Mouse (Mus musculus) limb, embryonic 15.5 days (tissue): Measurements from ENCODE around the gene Panx3. TPM values are rescaled to one million over a fixed set of nuclear protein-coding genes. Genes with fewer than 3 reads are reported as not detected.

Experiments
- ATAC-seq: fragments of 200-750 bp; cut with Nextera tagmentation; 2 replicates; pipeline ENCODE4 v1.8.0; 2017; ENCODE audit warnings: low read depth, moderate TSS enrichment; ENCODE audit not compliant: insufficient number of reproducible peaks, low FRiP score, low TSS enrichment
- H3K27ac ChIP-seq: fragments of 300-500 bp; sonication (generic); 2 replicates; pipeline ENCODE4 v1.5.1; 2015; ENCODE audit warnings: moderate library complexity, mild to moderate bottlenecking, inconsistent platforms
- H3K27me3 ChIP-seq: fragments of 300-500 bp; sonication (generic); 2 replicates; pipeline ENCODE4 v1.6.1; 2015; ENCODE audit warnings: inconsistent platforms
- H3K36me3 ChIP-seq: fragments of 300-500 bp; sonication (generic); 2 replicates; pipeline ENCODE4 v1.6.1; 2015; ENCODE audit warnings: inconsistent platforms
- H3K4me1 ChIP-seq: fragments of 300-500 bp; sonication (generic); 2 replicates; pipeline ENCODE4 v1.6.1; 2015; ENCODE audit warnings: inconsistent platforms
- H3K4me2 ChIP-seq: fragments of 300-500 bp; sonication (generic); 2 replicates; pipeline ENCODE4 v1.6.1; 2015; ENCODE audit warnings: mild to moderate bottlenecking, inconsistent platforms
- H3K4me3 ChIP-seq: fragments of 300-500 bp; sonication (generic); 2 replicates; pipeline ENCODE4 v1.5.1; 2015; ENCODE audit warnings: mild to moderate bottlenecking, inconsistent platforms
- H3K9ac ChIP-seq: fragments of 300-500 bp; sonication (generic); 2 replicates; pipeline ENCODE4 v1.6.1; 2015; ENCODE audit warnings: inconsistent platforms
- H3K9me3 ChIP-seq: fragments of 300-500 bp; sonication (generic); 2 replicates; pipeline ENCODE4 v1.6.1; 2016; ENCODE audit warnings: inconsistent platforms
- WGBS: fragments of 180-500 bp; shearing (Covaris S2); methylation state at CpG from one replicate; pipeline ENCODE4 v1.1.7; 2015; 5-methylcytosine and 5-hydroxymethylcytosine counted together
- polyA plus RNA-seq: library from polyadenylated mRNA; unstranded; fragments of >200 nt; fragmentation: Nextera tagmentation; extraction: Ambion mirVana; gene quantifications from 2 replicates; pipeline ENCODE4 v1.2.1, GENCODE M21; 2015

Gene Panx3
- polyA plus RNA-seq, result 25.4 and 26.3 TPM in 2 replicates

DNA sequence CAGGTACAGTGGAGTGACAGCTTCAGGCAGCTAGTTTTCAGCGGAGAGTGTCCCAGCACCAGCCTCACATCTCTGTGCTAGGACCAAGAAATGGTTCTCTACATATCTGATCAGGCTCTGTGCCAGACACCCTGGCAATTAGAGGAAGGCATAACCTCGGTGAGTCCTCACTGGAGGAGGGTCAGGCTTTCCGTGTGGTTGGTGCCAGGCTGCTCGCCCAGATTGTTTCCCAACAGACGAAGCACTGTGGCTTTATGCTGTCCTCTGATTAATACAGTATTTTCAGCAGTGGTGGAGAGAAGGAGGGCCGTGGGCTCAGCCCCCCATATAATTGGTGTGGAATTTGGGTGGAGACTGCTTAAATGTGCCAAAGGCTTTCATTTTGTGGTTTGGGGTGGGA lies at the start of gene Panx3:
TSS of gene Panx3 (minus strand) at position 121 of the 400 bp plus-strand sequence.
- no peak within 1 kb of the TSS for H3K9ac ChIP-seq
- H3K36me3 ChIP-seq, result no peaks in the 10 kb centered on the region
- H3K9me3 ChIP-seq, result no peaks in the 10 kb centered on the region
- no peak within 1 kb of the TSS for H3K4me2 ChIP-seq
- peak within 1 kb of the TSS; percentile 57 for H3K27ac ChIP-seq
- peak; percentile 81 for ATAC-seq
- H3K4me1 ChIP-seq, result peaks cover 7% of the 10 kb centered on the region
- no peaks in the 10 kb centered on the region for H3K27me3 ChIP-seq
- WGBS, result 47% methylated on average over 6 of the region's 6 CpGs
- peak within 1 kb of the TSS; percentile 16; the same call in 1 of the 2 replicates for H3K4me3 ChIP-seq

DNA sequence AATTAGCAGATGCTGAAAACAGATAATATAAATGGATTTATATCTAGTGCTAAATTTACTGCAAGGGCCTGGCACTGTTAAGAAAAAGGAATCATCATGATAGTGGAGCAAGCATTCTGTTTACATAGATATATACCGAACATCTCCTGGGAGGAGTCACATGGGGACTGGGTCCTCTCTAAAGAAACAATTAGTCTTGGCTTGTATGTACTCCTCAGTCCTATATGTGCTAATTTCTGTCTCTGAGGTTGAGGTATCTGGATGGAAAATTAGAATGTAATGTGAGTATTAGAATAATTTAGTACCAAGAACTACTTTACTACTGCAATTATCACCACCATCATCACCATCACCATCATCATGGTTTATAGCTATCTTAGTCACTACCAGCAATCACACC lies 47.1 kb upstream of the Panx3 start, which contains the start of gene Olfr160:
TSS of gene Olfr160 (minus strand) at position 101 of the 400 bp plus-strand sequence.
- no peak for ATAC-seq
- no peaks in the 10 kb centered on the region for H3K4me1 ChIP-seq

DNA sequence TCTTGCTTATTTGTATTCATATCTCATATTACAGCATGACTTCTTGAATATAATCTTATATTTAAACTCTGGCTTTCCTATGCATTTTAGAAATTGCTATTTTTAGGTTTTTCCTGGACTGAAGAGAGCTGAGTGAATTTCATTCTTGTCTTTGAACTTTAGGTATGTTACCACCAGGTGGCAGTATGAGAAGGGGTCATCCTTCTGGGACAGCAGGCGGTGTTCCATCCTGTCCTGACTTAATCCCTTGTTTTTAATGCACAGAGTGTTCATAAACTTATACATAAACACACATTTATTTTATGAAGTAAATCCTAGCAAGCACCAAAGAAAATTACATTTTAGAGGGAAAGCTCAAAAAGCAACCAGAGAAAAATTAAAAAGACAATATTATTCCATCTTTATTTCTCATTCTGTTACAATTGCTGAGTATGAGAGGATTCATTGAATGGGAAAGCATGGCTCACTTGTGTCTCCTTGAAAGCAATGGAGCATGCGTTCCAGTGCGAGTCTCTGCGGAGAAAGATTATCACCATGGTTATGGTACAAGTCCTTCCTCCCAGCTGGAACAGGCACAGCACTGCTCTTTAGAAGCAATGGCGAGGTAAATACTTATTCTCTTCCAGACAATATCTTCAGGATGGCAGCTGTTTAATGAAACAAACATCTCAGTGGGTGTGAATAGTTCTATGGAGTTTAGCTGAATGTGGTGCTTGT lies 21.1 kb upstream of the Panx3 start:
- no peaks in the 10 kb centered on the region for H3K4me1 ChIP-seq
- H3K4me3 ChIP-seq, result no peak overlapping the region
- no peak overlapping the region for H3K9ac ChIP-seq
- H3K27me3 ChIP-seq, result no peaks in the 10 kb centered on the region
- WGBS, result 64% methylated on average over 5 of the region's 5 CpGs
- no peaks in the 10 kb centered on the region for H3K36me3 ChIP-seq
- no peak for ATAC-seq
- no peak overlapping the region for H3K4me2 ChIP-seq
- H3K27ac ChIP-seq, result no peak overlapping the region
- no peaks in the 10 kb centered on the region for H3K9me3 ChIP-seq

More for the DNA sequence above, 47.1 kb upstream of the Panx3 start, which contains the start of gene Olfr160:
- H3K36me3 ChIP-seq, result no peaks in the 10 kb centered on the region
- no peaks in the 10 kb centered on the region for H3K9me3 ChIP-seq
- 73% methylated on average over 1 of the region's 1 CpGs for WGBS
- no peak within 1 kb of the TSS for H3K27ac ChIP-seq
- no peak within 1 kb of the TSS for H3K4me2 ChIP-seq
- H3K4me3 ChIP-seq, result no peak within 1 kb of the TSS
- no peaks in the 10 kb centered on the region for H3K27me3 ChIP-seq
- H3K9ac ChIP-seq, result no peak within 1 kb of the TSS

DNA sequence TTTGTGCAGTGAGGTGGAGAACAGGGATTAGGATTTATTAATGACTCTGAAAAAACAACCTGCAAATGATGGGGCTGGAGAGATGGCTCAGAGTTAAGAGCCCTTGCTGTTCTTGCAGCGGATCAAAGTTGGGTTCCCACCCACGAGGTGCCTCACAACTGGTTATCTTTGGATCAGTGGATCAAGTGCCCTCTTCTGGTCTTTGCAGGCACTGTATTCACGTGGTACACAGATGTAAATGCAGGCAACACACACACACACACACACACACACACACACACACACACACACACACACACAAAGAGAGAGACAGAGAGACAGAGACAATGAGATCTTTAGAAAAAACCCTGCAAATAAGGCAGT lies 18.9 kb upstream of the Panx3 start:
- WGBS, result 38% methylated on average over 3 of the region's 3 CpGs
- ATAC-seq, result no peak

DNA sequence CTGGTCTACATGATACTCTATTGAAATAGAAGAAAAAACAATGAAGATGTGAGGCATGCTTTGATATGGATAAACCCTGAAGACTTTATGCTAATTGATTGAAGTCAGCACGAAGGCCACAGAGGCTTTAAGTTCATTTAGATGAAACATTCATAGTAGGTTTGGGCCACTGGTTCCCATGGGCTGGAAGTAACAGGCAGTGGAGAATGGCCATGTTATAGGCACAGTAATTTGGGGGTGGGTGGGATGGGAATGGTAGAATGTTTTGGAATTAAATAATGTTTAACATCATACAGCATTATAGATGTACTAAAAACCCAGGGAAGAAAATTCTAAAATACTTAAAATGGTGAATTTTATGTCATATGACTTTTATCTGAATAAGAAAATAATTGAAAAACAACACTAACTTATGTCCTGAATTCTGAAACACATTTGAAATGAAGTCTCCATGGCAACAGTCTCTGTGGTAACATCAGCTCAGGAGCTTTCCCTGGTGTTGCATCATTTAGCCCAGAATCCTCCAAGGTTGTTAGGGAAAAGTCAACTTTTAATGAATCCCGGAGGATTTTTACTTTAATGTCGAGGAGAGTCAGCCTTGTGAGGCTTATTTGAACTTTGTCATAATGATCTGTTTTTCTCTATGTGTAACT lies 18.4 kb upstream of the Panx3 start:
- 73% methylated on average over 3 of the region's 3 CpGs for WGBS
- Histone ChIP-seq H3K4me1 (no peaks in the 10 kb centered on the region), H3K4me2 (no peak overlapping the region), H3K36me3 (no peaks in the 10 kb centered on the region), H3K27me3 (no peaks in the 10 kb centered on the region), H3K9me3 (no peaks in the 10 kb centered on the region), H3K4me3 (no peak overlapping the region), H3K27ac (no peak overlapping the region), H3K9ac (no peak overlapping the region)
- ATAC-seq, result no peak

More for the DNA sequence above, 18.9 kb upstream of the Panx3 start:
- no peak overlapping the region for H3K9ac ChIP-seq
- no peak overlapping the region for H3K4me3 ChIP-seq
- H3K27ac ChIP-seq, result no peak overlapping the region
- no peak overlapping the region for H3K4me2 ChIP-seq
- no peaks in the 10 kb centered on the region for H3K27me3 ChIP-seq
- no peaks in the 10 kb centered on the region for H3K36me3 ChIP-seq
- no peaks in the 10 kb centered on the region for H3K4me1 ChIP-seq
- H3K9me3 ChIP-seq, result no peaks in the 10 kb centered on the region

DNA sequence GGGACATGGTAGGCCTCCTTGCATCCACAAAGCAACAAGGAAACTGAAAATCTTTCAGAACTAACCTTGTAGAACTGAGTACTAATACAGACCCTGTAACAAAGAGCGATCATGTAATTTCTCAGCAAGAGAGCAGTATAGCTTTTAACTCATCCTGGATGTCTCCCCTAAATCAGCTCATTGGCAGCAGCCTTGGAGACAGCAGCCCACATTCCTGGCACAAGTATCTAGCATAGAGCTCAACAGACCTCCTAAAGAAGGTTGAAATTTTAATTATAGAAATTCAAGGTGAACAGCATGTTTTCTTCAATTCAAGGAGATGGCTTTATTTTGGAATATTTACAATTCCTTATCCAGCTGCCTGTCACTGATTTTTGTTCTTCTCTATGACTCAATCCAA lies 12.1 kb upstream of the Panx3 start:
- Histone ChIP-seq H3K4me3 (no peak overlapping the region), H3K9me3 (no peaks in the 10 kb centered on the region), H3K27ac (no peak overlapping the region), H3K27me3 (no peaks in the 10 kb centered on the region), H3K4me1 (no peaks in the 10 kb centered on the region), H3K9ac (no peak overlapping the region), H3K4me2 (no peak overlapping the region), H3K36me3 (no peaks in the 10 kb centered on the region)
- WGBS, result 100% methylated on average over 1 of the region's 1 CpGs
- ATAC-seq, result no peak

DNA sequence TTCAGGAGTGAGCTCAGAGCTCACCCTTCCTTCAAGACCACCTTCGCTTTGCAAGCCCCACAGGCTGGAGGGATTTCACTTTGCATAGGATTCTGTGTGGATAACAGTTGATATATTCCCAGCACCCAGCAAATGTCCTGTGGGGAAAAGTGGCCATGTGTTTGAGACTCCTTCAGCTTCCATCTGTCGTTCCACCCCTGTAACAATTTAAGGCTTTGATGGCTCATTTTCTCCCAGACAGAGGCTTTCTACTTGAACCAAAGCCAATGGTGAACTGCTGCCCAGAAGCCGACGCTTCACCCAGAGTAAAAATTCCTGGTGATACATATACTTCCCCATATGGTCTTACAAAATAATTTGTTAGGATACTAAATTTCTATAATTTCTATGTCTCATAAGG lies 6.3 kb upstream of the Panx3 start:
- no peaks in the 10 kb centered on the region for H3K4me1 ChIP-seq
- no peak for ATAC-seq
- H3K27me3 ChIP-seq, result no peaks in the 10 kb centered on the region
- WGBS, result 65% methylated on average over 4 of the region's 4 CpGs
- H3K4me3 ChIP-seq, result no peak overlapping the region
- H3K36me3 ChIP-seq, result no peaks in the 10 kb centered on the region
- no peak overlapping the region for H3K27ac ChIP-seq
- no peaks in the 10 kb centered on the region for H3K9me3 ChIP-seq
- H3K4me2 ChIP-seq, result no peak overlapping the region
- H3K9ac ChIP-seq, result no peak overlapping the region

DNA sequence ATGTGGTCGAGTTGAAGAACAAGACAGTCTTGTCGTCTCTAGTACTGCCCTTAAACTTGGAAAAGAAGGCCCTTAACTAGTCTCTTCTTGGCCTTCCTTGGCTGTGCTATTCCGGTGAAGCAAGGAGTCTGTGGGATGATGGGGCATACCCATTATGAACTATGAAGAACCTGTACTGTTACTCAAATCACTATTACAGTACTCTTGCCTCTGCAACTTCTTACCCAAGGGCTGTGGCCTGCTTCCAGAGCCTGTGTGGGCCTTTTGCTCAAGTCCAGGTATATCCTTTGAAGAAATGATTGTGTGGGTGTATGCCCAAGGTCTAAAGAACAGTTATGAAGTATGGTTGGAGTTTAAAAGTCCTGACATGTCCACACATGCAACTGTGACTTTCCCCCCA lies 1.2 kb upstream of the Panx3 start:
- no peak overlapping the region for H3K4me3 ChIP-seq
- H3K4me1 ChIP-seq, result peaks cover 7% of the 10 kb centered on the region
- H3K36me3 ChIP-seq, result no peaks in the 10 kb centered on the region
- no peak overlapping the region for H3K9ac ChIP-seq
- no peak overlapping the region for H3K4me2 ChIP-seq
- H3K27ac ChIP-seq, result no peak overlapping the region
- no peaks in the 10 kb centered on the region for H3K27me3 ChIP-seq
- no peaks in the 10 kb centered on the region for H3K9me3 ChIP-seq
- 83% methylated on average over 3 of the region's 3 CpGs for WGBS
- ATAC-seq, result no peak

DNA sequence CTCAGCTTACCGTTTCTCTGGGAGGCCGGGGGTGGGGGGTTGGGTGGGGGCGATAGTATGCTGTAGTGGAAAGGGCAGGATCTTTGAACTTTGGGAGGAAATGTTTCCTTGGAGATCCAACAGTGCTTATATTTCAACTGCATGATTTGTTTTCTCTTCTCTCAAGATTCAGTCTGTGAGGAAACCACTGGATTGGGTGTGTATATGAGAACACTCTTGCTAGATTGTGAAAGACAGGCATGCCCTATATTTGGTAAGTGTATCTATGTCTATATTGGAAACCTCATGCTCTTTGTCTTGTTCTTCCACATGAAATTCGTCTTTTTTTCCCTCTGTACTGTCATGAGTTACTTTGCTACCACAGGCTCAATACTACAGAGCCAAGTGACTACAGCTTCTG lies 643 bp upstream of the Panx3 start:
- 69% methylated on average over 4 of the region's 4 CpGs for WGBS
- H3K27me3 ChIP-seq, result no peaks in the 10 kb centered on the region
- H3K4me1 ChIP-seq, result peaks cover 7% of the 10 kb centered on the region
- ATAC-seq, result no peak
- no peaks in the 10 kb centered on the region for H3K36me3 ChIP-seq
- no peak overlapping the region for H3K9ac ChIP-seq
- no peak overlapping the region for H3K4me2 ChIP-seq
- no peaks in the 10 kb centered on the region for H3K9me3 ChIP-seq
- peak overlapping the region; percentile 47 for H3K27ac ChIP-seq
- no peak overlapping the region for H3K4me3 ChIP-seq

DNA sequence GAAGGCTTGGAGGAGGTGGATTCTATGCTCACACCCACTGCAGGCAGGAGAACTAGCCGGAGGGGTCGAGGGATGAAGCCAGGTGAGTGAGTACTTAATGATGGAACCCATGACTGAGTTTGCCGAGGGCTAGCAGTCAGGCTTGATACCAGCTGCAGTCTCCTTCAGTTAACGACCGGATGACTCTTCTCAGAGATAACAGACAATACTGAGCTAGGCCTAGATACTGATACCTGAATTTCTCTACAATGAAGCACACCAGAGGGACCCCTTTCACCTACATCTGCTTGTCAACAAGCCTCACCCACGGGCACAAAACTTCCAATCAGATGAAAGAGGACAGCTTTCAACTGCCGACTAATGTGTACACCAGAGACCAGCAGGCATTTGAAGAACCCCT lies 3.0 kb downstream of the Panx3 start:
- Histone ChIP-seq H3K36me3 (no peaks in the 10 kb centered on the region), H3K27me3 (no peaks in the 10 kb centered on the region), H3K4me3 (no peak overlapping the region), H3K4me1 (peaks cover 7% of the 10 kb centered on the region), H3K27ac (no peak overlapping the region), H3K9ac (no peak overlapping the region), H3K4me2 (no peak overlapping the region), H3K9me3 (no peaks in the 10 kb centered on the region)
- 75% methylated on average over 7 of the region's 7 CpGs for WGBS
- ATAC-seq, result no peak

DNA sequence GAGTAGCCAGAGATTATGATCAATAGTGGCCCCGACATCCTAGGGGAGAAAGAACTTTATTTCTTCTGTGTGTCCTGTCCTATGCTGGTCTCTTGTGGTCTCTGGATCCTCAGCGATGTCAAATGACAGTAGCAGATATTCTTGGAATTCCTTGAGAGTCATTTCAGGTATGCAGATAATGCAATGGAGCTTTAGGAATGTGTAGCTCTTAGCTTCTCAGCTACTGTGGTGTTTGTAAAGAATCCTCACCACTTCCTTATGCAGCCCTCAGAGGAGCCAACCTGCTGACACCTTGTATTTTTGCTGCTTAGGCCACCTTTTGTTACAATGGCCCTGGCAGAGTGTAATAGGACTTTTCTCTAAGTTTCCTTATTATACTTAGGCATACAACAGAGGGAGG lies 4.4 kb downstream of the Panx3 start:
- H3K4me2 ChIP-seq, result no peak overlapping the region
- H3K27ac ChIP-seq, result no peak overlapping the region
- no peak for ATAC-seq
- 69% methylated on average over 2 of the region's 2 CpGs for WGBS
- H3K9ac ChIP-seq, result no peak overlapping the region
- peaks cover 7% of the 10 kb centered on the region for H3K4me1 ChIP-seq
- no peaks in the 10 kb centered on the region for H3K36me3 ChIP-seq
- no peaks in the 10 kb centered on the region for H3K27me3 ChIP-seq
- H3K9me3 ChIP-seq, result no peaks in the 10 kb centered on the region
- no peak overlapping the region for H3K4me3 ChIP-seq

DNA sequence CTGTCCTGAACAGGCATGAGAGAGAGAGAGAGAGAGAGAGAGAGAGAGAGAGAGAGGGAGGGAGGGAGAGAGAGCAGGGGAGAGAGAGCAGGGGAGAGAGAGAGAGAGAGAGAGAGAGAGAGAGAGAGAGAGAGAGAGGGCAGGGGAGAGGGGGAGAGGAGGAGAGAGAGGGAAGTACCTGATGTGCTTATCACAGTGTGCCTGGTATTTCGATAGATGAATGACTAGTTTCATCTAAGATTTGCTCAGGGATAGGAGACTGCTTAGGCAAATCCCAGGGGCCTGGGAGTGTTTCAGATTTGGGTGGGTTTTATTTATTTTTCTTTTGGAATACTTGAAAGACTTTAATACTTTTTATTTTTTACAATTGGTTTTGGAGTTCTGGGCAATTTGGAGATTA lies 5.8 kb downstream of the Panx3 start:
- no peak overlapping the region for H3K27ac ChIP-seq
- H3K36me3 ChIP-seq, result no peaks in the 10 kb centered on the region
- no peak overlapping the region for H3K4me2 ChIP-seq
- H3K27me3 ChIP-seq, result no peaks in the 10 kb centered on the region
- H3K4me3 ChIP-seq, result no peak overlapping the region
- no peak overlapping the region for H3K9ac ChIP-seq
- 77% methylated on average over 1 of the region's 1 CpGs for WGBS
- H3K9me3 ChIP-seq, result no peaks in the 10 kb centered on the region
- no peaks in the 10 kb centered on the region for H3K4me1 ChIP-seq
- no peak for ATAC-seq
